Mouse (Mus musculus): ENCODE data around the gene H2-Ke6.
"Not testable (repeated sequence)": the region's sequence is repeated elsewhere in the genome, so short reads cannot be mapped to it uniquely, and the experiment has no call there.

The H2-Ke6 gene

DNA sequence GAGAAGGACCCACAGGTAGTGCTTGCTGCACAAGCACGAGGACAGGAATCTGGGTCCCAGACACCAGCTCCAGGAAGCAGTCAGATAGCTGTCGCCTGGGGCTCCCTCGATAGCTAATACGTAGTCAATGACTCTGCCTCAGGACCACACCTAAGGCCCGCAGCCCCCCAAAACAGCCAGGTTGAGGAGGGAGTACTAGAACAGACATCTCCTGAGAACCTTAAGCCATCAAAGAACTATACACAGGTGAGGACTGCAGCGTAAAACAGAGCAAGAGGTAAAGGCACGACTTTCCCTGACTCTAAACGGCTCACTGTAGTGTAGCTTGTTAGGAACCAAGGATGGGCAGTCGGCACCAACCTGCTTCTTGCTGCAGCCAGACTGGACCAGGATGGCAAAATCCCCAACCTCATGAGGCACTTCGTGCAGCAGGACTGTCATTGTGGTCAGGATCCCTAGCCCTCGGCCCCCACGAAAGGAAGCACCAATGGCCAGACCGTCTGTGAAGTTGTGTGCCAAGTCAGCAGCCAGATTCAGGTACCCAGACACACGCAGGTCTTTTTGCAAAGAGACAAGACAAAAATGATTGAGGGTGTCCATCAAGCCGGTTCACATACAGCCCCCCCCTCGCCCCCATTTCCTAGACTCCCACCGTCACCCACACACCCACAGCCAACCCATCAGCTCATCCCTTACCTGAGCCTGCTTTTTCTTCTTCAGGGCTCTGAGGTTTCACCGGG, 1.5 kb upstream of the H2-Ke6 start:
- no peak for DNase-seq

DNA sequence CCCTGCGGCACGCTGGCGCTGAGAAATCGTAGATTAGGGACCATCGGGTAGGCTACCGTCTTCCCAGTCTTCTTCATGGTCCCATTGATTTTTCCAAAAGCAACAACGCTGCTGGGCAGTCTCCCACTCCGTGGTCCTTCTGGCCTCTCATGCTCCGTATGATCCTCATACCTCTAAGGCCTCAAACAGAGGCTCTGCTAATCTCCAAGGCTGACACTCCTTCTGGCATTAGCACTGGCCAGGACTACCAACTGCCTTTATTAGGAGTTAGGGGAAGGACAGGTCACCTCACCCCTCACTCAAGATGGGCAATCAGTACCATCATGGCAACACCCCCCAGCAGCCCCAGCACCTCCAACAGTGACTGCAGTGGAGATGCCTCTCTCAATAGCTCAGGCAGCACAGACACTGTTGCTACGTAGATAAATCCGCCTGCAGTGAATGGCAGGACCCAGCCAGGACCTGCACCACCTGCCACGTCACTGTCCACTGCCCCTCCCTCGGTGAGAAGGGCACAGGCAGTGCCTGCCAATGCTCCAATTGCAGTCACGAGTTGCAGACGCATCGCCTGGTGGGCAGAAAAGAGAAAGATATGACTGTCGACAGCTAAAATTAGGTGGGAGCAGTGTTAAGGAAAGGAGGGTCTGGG, 765 bp upstream of the H2-Ke6 start:
- DNase-seq: no peak

DNA sequence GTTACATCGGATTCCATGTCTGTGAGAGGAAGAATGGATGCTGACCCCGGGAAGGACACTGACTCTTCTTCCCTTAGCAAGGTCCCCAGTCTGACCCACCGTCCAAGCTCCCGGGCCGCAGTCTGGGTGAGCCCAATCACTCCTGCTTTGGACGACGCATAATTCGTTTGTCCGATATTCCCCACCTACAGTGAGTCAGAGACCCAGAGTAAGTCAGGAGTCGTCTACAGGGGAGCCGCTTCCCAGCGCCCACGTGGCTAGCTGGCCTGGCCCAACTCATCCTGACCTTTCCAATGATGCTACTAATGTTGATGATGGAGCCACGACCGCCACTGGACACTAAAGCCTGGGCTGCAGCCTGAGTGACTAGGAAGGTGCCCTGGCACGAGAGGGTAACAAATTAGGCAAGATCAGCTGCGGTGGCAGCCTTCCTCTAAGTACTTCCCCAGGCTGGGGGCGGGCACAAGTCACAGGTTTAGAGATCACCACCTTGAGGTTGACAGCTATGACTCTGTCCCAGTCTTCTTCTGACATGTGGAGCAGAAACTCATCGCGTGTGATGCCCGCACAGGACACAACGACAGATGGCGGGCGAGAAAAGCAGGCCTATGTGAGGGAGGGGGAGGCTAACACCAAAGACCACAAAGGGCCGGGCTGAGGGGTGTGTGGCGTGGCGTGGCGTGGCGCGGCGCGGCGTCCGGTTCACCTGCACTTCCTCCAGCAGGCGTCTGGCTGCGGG, 774 bp downstream of the H2-Ke6 start:
- DNase-seq: no peak

DNA sequence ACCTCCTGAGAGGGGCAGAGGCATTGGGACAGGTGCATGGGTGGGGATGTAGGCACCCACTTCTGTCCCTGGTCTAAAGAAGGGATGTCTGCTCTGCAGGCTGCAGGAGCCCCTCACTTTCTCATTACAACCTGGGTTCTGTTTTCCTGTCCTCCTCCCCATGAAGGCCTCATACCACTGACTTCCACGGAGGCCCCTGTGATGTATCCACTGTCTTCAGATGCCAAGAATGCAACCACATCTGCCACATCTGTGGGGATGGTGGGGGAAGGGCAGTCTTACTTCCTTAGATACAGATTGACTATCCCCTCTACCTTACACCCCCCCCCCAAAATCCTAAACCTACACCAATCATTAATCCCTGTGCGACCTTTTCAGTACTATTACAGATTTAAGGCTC, 1.6 kb downstream of the H2-Ke6 start:
- DNase-seq: no peak

DNA sequence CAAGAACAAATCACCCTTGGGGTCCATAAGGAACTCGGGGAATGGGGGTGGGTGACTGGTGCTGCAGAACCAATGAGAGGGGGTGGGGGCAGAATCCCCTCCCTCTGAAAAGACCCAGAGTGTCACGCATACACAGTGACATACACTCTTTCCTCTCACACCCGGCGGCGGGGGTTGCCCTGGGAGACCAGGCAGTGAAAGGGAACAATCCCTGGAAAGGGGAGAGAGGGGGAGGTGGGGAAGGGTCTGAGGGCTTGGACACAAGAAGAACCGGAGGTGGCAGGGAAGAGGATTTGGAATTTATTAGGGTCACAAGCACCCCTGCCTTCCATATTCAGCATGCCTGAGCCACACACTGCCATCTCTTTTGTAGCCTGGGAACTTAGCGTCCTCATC, 2.1 kb downstream of the H2-Ke6 start:
- no peak for DNase-seq

DNA sequence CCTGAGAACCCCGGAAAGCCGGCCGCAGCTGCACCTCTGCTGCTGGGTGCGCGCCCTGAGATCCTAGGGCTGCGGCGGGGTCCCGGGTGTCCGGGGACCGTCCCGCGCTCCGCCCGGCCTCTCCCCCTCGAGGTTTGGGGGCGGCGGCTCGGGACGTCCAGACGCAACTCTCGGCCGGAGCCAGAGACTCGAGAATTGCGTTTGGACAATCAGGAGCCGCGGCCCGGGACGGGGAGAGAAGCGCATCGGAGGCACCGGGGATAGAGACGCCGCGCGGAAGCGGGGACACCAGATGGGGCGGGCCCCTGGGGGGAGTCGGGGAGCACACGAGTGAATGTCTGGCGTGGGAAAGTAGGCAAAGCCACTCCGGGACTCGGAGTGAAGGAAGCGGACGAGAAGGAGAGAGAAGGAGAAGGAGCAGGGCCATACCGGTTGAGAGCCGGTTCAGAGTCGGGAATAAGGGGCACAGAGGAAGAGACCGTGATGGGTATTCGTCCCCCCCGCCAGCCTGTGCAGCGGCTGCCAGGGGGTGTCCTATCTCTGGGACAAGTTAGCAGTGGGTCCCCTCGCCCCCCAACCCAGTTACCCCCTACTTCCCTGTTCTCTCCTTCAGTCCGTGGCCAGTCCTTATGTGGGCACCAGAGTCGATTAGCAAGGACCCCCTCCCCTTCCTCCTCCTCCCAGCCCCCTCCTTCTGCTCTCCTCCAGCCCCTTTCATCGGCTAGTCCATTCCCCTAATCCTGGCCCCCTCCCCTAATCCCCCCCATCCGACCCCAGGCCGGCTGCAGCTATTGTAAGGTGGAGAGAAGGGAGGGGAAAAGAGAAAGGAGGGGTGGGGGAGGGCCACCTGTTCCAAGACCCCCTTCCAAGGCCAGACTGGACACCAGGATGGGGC, 2.8 kb downstream of the H2-Ke6 start:
- no peak for DNase-seq

DNA sequence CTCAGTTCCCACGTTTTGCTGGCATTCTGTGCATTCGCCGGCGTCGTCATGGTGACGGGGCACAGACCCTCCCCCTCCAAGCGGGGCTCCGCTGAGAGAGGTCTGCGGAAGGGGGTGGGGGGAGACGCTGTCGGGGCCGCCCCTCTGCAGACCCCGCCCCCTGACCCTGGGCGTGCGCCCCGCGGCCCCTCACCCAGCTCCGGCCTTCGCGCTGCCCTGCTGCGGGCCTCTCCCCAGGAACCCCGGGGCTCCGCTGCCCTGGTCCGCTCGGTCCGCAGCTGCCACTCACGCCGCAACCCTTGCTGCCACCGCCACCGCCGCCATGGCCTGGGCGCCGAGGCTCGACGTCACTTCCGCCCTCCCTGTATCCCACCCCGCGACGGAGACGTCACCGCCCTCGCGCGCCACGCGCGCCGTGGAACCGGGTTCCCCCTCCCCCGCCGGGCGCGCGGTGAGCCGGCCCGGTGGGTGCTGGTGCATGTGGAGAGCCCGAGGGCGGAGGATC, 3.5 kb downstream of the H2-Ke6 start, which contains the start of gene Ring1:
TSS of gene Ring1 (minus strand) at position 364 of the 505 bp plus-strand sequence.
- DNase-seq: peak; percentile 90

DNA sequence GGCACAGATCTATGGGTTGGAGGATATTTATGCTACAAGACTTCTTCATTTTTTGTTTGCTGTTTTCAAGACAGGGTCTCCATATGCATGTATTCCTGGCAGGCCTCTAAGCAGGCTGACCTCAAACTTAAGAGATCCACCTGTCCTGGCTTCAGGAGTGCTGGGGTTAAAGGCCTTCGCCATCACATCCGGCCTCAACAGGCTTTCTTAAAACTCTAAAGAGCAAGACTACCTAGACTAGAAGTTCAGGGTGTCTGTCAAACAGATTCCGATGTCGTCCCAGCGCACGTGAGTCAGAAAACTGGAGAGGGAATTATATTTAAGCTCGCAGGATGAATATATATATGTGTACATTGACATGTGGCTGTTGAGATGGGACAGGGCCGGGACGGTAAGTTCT, 4.2 kb downstream of the H2-Ke6 start:
- DNase-seq: no peak

DNA sequence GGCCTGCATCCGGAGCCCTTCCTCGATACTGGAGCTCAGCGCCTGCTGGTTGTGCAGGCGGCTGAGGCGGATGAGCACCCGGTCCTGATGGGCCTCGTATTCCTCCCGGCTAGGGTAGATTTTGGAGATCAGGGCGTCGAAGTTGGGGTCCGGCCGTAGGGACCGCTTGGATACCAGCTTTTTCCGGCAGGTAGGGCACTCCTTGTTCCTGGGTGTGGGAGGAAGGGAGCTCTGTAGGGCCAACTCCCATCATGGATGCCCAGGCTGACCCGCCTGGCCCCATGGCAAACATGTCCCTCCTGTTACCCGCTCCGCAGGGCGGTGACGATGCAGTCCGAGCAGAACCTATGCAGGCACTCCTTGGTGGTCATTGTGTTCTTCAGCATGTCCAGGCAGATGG, 4.9 kb downstream of the H2-Ke6 start:
- DNase-seq: no peak

DNA sequence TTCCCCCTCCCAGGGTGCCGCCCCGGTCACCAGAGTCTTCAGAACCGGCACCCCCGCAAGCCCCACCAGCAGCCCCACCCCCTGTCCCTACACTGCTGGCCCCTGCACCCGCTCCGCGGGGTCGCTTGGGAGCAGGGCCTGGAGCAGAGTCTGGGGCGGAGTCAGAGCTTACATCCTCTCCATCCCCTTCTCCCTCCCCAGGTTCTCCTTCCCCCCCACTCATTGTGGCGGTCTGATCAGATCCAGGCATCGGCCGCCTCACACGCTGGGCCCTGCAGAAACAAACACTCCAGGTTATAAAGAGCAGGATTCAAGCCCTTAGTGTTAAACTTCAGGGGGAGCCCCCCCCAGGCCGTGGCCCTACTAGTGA, 5.5 kb downstream of the H2-Ke6 start:
- DNase-seq: no peak

DNA sequence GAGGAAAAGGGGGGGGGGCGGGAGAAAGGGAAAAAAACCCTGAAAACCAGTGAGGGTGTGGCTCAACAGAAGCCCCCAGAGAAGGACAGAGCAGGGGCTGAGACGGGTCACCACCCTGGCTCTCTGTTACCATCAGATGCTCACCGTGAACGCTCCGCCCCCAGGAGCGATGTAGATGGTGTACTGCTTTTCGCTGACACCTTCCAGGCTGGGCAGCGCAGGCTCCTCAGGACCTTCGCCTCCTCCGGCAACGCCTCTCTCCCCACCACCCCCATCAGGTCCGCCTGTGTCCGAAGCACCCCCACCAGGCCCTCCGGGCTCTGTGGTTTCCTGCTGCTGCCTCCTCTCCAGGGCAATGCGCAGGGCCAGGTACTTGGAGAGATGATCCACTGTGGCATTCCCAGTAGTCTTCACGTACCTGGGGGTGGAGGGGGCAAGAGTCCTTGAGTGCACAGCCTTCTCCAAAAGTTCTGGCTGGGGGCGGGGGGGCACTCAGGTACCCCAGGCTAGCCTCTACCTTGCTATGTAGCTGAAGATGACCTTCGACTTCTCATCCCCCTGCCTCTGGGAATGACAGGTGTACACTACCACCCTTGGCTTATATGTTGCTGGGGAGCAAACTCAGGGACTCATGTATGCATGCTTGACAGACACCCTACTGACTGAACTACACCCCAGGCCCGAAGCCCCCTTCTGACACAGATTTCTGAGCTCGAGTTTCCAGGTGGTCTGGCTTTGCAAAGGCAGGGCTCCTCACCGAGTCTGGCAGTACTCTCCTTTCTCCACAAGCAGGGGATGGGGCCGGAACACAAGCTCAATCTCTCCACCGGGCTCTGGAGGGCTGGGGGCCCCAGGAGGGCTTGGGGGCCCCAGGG, 6.1 kb downstream of the H2-Ke6 start:
- no peak for DNase-seq

DNA sequence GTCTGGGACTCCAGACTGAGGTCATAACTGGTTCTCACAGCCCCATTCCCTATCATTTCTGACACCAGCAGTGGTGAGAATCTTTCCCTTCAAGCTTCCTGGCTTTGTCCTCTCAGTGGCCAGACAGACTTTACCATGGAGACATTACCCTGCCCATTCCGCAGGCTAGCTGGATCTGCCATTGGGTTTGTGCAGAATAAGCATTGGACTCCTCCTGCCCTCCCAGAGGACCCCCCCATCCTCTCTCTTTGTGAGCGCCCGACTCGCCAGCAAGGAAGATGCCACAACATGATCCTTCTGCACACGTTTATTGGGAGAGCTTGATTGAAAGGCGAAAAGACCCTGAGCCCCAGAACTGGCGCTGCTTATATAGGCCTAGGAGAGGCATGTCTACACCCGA, 14.4 kb downstream of the H2-Ke6 start:
- DNase-seq: no peak

DNA sequence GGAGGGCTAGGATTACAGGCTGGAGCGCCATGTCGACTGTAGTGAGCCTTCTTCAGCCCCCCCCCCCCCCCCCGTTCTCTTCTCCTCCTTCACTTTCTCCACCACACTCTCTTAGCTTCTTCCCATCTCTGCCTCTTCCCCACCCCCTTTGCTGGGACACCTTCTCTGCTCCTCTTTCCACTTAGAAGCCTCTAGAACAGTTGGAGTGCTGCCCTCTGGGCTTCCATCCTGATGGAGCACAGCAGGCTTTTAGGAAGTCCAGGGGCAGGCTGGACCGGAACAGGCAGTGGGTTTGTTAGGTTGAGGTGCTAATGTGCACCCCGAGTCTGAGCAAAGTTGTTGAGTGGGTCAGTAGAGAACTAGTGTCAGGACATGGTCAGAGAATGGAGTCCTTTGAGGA, 17.7 kb downstream of the H2-Ke6 start:
- DNase-seq: no peak

DNA sequence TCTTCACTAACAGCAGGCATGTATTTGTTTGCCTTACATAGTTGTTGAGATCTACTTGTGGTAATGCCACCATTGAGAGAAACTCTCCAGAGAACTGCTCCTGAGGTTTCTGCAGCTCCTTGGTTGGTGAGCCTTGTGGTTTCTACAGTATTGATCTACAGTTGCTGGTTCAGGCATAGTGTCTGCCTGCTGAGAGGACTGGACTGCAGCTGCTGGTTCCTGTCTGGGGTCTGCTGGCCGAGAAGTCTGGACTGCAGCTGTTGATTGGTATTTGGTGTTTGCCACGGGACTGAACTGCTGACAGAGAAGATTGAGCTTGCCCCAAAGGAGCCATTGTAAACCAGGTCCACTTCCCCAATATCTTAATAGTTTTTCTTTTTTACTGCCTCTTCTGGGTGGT, 21.3 kb downstream of the H2-Ke6 start:
- DNase-seq: no peak

DNA sequence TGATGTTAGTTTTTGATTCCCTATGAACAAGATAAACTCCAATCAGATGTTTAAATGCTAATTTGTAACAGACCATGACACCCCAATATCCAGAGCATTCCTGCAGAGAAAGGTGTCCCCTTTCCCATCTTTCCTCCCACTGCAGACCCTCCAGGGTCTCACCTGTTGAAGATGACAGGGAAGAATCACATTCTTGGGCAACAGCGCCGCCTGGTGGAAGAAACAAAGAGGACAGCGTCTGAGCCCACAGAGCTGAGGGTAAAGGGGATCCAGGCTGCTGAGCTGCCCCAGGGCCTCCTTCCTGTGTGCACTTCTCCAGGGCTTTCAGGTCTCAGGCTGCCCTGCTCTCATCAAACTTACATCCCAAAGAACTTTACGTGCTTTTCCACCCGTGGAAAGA, 24.4 kb downstream of the H2-Ke6 start:
- DNase-seq: no peak

DNA sequence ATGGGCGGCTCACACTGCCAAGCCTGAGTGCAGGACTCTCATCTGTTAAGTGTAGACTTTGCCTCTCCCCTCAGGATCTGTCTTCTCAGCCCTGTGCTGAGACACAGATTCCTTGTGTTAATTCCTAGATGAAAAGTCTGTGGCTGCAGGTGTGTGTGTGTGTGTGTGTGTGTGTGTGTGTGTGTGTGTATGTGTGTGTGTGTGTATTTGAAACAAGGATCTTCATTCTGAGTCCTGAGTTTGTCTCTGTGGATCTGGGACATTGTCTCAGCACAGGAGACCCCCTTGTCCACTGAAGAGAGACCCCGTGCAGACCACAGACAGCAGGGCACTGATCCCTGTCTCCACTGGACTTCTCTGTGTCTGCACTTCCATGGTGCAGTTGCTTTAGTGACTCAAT, 27.1 kb downstream of the H2-Ke6 start:
- DNase-seq: not testable (repeated sequence)

DNA sequence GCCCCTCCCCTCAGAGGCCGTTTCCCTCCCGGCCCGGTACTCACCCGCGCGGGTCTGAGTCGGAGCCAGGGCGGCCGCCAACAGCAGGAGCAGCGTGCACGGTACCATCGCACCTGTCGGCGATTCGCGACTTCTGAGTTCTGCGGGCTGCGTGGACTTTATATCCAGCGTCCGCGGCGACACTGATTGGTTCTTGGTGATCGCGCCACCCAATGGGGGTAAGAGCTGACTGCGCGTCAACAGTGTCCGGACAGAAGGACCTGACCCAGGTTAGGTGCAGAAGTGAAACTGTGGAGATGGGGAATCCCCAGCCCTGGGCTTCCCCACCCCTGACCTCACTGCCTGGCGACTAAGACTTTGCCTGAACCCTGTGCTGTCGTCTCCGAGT, 27.7 kb downstream of the H2-Ke6 start, which contains the start of gene H2-K1:
TSS of gene H2-K1 (minus strand) at position 198 of the 388 bp plus-strand sequence.
- peak; percentile 77 for DNase-seq

DNA sequence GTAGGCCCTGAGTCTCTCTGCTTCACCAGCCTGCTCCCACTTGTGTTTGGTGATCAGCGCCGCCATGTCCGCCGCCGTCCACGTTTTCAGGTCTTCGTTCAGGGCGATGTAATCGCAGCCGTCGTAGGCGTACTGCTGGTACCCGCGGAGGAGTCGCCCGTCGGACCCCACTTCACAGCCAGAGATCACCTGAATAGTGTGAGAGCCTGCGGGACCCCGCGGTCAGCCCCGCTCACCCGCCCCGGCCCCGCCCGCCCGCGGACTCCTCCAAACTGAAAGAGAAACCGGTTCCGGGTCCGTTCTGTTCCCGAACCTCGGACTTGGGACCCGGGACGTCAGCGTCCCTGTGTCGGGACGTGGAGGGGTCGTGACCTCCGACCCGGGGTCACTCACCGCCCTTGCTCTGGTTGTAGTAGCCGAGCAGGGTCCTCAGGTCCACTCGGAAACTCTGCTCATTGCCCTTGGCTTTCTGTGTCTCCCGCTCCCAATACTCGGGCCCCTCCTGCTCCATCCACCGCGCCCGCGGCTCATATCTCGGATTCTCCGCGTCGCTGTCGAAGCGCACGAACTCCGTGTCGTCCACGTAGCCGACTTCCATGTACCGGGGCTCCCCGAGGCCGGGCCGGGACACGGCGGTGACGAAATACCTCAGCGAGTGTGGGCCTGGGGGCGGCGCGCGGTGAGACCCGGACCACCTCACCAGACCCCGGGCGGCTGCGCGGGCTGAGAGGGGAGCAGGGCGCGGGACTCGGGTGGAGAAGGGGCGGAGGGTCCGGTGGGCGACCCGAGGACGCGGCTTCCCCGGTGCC, 28.3 kb downstream of the H2-Ke6 start:
- DNase-seq: no peak

DNA sequence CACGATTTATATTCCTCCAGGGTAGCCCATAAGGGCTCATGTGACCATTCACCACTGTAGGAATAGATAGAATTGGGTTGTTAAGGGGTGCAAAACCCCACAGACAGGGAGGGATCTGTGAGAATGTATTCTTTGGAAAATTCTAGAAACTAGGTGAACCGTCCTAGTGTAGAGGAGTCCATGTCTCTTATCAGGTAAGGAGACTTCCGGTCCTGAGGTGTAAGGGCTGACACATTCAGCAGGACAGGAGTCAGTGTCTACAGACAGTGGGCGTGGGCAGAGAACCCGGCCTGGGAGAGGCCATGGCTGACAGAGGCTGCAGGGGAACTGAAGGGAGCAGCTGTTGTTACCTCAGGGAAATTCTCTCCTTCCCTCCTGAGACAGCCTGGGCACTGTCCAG, 29.2 kb downstream of the H2-Ke6 start:
- DNase-seq: not testable (repeated sequence)

DNA sequence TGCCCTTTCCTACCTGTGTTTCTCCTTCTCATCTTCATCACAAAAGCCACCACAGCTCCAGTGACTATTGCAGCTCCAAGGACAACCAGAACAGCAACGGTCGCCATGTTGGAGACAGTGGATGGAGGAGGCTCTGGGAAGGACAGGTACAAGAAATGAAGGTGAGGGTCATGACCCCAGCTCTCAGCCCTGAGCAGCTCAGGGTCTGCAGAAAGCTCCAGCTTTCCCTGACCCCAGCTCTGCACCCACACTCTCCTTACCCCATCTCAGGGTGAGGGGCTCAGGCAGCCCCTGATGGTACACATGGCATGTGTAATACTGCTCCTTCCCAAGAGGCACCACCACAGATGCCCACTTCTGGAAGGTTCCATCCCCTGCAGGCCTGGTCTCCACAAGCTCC, 30.8 kb downstream of the H2-Ke6 start:
- not testable (repeated sequence) for DNase-seq

DNA sequence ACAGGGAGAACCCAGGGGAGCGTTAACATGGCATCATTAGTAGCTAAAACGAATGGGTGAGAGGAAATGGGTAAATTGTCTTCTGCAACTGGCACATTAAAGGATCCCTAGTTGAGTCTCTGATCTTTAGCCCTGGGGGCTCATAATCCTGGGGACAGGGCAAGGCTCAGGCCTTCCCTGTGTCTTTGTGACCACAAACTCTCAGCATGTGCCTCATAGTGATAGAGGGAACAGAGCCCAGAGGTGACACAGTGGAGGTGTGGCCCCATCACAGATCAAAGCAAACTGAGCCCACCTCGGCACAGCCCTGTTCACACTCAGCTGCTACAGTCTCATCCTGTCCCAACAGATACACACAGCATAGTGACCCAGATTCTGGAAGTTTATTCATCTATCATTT, 32.2 kb downstream of the H2-Ke6 start:
- DNase-seq: no peak
